Mouse (Mus musculus) lung, embryonic 14.5 days (tissue): ENCODE measurements at regions not wholly inside any gene's neighbourhood (a gene's known extent, or its start where the extent isn't known, plus 50 kb on each side); places are given as distances from the start of the nearest gene placed in this dataset.

Source experiments
- ATAC-seq: fragments of 200-750 bp; cut with Nextera tagmentation; 2 replicates; pipeline ENCODE4 v1.8.0; 2017; ENCODE audit warnings: mild to moderate bottlenecking, moderate TSS enrichment, moderate library complexity; ENCODE audit not compliant: insufficient read depth
- DNase-seq: peaks from one replicate; pipeline ENCODE4 v3.0.0-alpha.2; 2015
- H3K27ac ChIP-seq: fragments of 300-500 bp; sonication (generic); 2 replicates; pipeline ENCODE4 v1.5.1; 2014; ENCODE audit warnings: low read depth, mild to moderate bottlenecking, moderate library complexity
- H3K27me3 ChIP-seq: fragments of 300-500 bp; sonication (generic); 2 replicates; pipeline ENCODE4 v1.6.1; 2014; ENCODE audit warnings: low read length, control low read depth; ENCODE audit not compliant: insufficient read depth
- H3K36me3 ChIP-seq: fragments of 300-500 bp; sonication (generic); 2 replicates; pipeline ENCODE4 v1.6.1; 2014; ENCODE audit warnings: control low read depth; ENCODE audit not compliant: insufficient read depth
- H3K4me1 ChIP-seq: fragments of 300-500 bp; sonication (generic); 2 replicates; pipeline ENCODE4 v1.6.1; 2014; ENCODE audit warnings: antibody characterized with exemption, control low read depth; ENCODE audit not compliant: insufficient read depth
- H3K4me2 ChIP-seq: fragments of 300-500 bp; sonication (generic); 2 replicates; pipeline ENCODE4 v1.6.1; 2014; ENCODE audit warnings: mild to moderate bottlenecking
- H3K4me3 ChIP-seq: fragments of 300-500 bp; sonication (generic); 2 replicates; pipeline ENCODE4 v1.5.1; 2014; ENCODE audit warnings: low read depth, low read length
- H3K9ac ChIP-seq: fragments of 300-500 bp; sonication (generic); 2 replicates; pipeline ENCODE4 v1.6.1; 2014
- H3K9me3 ChIP-seq: fragments of 300-500 bp; sonication (generic); 2 replicates; pipeline ENCODE4 v1.6.1; 2016; ENCODE audit warnings: low read depth, low read length, control low read depth
- CTCF ChIP-seq: IDR thresholded peaks from 2 replicates; pipeline ENCODE4 v1.5.1; 2016; ENCODE audit warnings: antibody characterized with exemption, low read depth
- WGBS: fragments of 180-500 bp; shearing (Covaris S2); extraction: QIAGEN DNeasy Blood & Tissue Kit; methylation state at CpG from one replicate; pipeline ENCODE4 v1.1.7; 2014; 5-methylcytosine and 5-hydroxymethylcytosine counted together

DNA sequence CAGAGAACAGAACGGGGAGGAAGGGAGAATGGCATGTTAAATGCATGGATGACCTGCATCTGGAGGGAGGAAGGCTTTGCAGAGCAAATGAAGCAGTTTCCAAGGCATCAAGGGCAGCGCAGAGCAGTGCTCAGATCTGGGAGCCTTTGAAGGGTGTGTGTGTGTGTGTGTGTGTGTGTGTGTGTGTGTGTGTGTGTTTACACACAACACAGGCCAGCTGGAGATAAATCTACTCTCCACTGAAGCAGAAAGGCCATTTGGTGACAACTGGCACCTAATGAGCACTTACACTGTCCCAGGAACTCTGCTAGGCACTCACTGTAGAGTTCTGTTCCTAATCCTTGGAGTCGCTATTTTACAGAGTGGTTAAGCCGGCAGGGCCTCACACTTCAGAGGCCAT lies 84.3 kb upstream of the 1700016C15Rik start:
- H3K27ac ChIP-seq, result no peak overlapping the region
- no peaks in the 10 kb centered on the region for H3K4me1 ChIP-seq
- DNase-seq (no peak), ATAC-seq (no peak)
- H3K4me3 ChIP-seq, result no peak overlapping the region
- no peaks in the 10 kb centered on the region for H3K27me3 ChIP-seq
- H3K9me3 ChIP-seq, result no peaks in the 10 kb centered on the region
- TF ChIP-seq CTCF, result no peak
- H3K9ac ChIP-seq, result no peak overlapping the region
- no peak overlapping the region for H3K4me2 ChIP-seq
- 55% methylated on average over 4 of the region's 4 CpGs for WGBS
- no peaks in the 10 kb centered on the region for H3K36me3 ChIP-seq

DNA sequence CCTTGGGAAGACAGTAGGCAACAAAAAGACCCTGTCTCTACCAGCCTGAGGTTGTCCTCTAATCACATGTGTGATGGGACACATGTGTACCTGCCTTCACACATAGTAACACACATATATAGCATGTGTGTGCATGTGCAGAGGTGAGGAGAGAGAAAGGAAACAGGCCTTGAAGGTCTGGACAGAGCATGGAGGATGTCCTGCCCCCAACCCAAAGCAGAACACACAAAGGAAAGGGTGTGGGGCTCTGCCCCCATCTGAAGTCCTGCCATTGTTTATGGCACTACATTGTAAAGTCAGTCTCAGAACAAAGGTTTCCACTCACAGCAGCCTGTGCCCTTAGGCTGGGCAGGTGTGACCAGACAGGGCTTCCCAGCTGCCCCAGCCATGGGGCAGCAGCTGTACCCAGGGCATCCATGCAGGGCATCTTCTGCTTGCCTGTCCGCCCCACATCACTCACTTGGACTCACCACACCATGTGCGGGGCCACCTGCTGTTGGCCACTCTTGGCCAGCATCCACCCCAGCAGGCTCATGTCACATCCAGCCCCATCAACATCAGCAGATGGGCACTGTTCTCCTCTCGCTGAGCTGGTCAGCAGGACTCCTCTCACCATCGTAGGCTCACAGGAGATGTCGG lies 83.6 kb upstream of the 1700016C15Rik start:
- Histone ChIP-seq H3K27me3 (no peaks in the 10 kb centered on the region), H3K4me2 (no peak overlapping the region), H3K4me3 (no peak overlapping the region), H3K27ac (no peak overlapping the region), H3K4me1 (no peaks in the 10 kb centered on the region), H3K36me3 (no peaks in the 10 kb centered on the region), H3K9me3 (no peaks in the 10 kb centered on the region), H3K9ac (no peak overlapping the region)
- WGBS, result 63% methylated on average over 5 of the region's 5 CpGs
- no peak for DNase-seq
- no peak for TF ChIP-seq CTCF
- peak; percentile 26; the same call in 1 of the 2 replicates for ATAC-seq

DNA sequence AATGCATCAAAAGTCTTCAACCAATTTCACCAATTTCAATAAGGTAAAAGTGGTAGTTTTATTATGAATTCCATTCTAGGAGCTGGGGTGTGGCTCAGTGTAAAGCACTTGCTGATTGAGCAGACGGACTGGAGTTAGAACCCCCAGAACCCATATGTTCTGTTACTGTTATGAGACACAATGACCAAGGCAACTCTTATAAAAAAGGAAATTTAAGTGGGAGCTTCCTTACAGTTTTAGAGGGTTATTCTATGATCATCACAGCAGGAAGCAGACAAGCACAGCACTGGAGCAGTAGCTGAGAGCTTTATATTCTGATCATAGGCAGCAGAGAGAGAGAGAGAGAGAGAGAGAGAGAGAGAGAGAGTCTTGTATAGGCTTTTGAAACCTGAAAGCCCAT lies 81.7 kb upstream of the 1700016C15Rik start:
- no peak overlapping the region for H3K27ac ChIP-seq
- ATAC-seq (no peak), DNase-seq (no peak)
- no peak for TF ChIP-seq CTCF
- no peak overlapping the region for H3K9ac ChIP-seq
- H3K4me2 ChIP-seq, result no peak overlapping the region
- H3K27me3 ChIP-seq, result no peaks in the 10 kb centered on the region
- H3K4me1 ChIP-seq, result no peaks in the 10 kb centered on the region
- H3K4me3 ChIP-seq, result no peak overlapping the region
- no peaks in the 10 kb centered on the region for H3K9me3 ChIP-seq
- 94% methylated on average over 1 of the region's 1 CpGs for WGBS
- no peaks in the 10 kb centered on the region for H3K36me3 ChIP-seq

GRCm38 (mm10) chr1:177648974-177649373 lies 80.6 kb upstream of the 1700016C15Rik start:
- ATAC-seq (no peak), DNase-seq (no peak)
- no peak for TF ChIP-seq CTCF
- Histone ChIP-seq H3K36me3 (no peaks in the 10 kb centered on the region), H3K4me1 (no peaks in the 10 kb centered on the region), H3K4me3 (no peak overlapping the region), H3K9me3 (no peaks in the 10 kb centered on the region), H3K4me2 (no peak overlapping the region), H3K27me3 (no peaks in the 10 kb centered on the region), H3K9ac (no peak overlapping the region), H3K27ac (no peak overlapping the region)
- WGBS, result 63% methylated on average over 4 of the region's 4 CpGs

- Histone ChIP-seq H3K4me1 (no peaks in the 10 kb centered on the region), H3K36me3 (no peaks in the 10 kb centered on the region), H3K4me3 (no peak overlapping the region), H3K9me3 (no peaks in the 10 kb centered on the region), H3K27ac (no peak overlapping the region), H3K9ac (no peak overlapping the region), H3K27me3 (no peaks in the 10 kb centered on the region), H3K4me2 (no peak overlapping the region)
- ATAC-seq, result no peak
- 55% methylated on average over 5 of the region's 5 CpGs for WGBS
- DNase-seq, result no peak
- TF ChIP-seq CTCF, result no peak
Measured at GRCm38 (mm10) chr1:177651219-177651618, 78.4 kb upstream of the 1700016C15Rik start.

GRCm38 (mm10) chr1:177663163-177663562 lies 66.5 kb upstream of the 1700016C15Rik start:
- Histone ChIP-seq H3K4me1 (no peaks in the 10 kb centered on the region), H3K36me3 (no peaks in the 10 kb centered on the region), H3K4me3 (no peak overlapping the region), H3K9me3 (no peaks in the 10 kb centered on the region), H3K9ac (no peak overlapping the region), H3K27me3 (no peaks in the 10 kb centered on the region), H3K4me2 (no peak overlapping the region), H3K27ac (no peak overlapping the region)
- DNase-seq, result no peak
- ATAC-seq, result no peak
- no peak for TF ChIP-seq CTCF
- 71% methylated on average over 7 of the region's 7 CpGs for WGBS

DNA sequence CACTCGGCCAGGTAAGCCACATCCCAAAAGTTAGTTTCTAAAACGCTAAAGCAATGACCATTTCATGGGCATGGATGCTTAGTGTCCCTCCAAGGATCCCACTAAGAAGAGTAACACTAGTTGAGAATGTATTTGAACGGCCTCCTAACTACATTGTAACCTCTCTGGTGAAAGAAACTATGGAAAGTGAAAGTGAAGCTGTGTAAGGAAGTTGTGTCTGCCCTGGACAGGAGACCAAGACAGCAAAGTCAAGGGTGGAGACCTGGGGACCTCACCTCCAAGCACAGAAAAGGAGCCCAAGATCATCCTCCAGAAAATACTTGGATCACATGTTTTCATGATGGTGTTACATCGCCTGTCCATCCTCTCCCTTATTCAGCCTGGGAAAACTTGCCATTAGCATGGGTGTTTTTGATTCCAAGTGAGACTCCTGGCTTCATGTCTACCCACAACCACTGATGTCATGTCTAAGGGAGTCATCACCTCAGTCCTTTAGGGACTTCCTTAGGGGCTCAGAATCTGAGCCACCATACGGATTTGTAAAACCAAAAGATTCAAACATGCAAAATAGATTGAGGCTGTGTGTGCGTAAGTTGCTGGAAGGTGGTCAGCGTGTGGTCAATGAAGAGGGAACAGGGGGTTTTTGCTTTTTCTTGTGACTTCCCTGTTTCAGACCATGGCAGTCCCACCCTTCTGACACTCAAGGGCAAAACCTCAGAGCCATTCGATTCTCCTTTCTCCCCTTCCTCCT lies 62.4 kb upstream of the 1700016C15Rik start:
- no peak overlapping the region for H3K4me2 ChIP-seq
- no peak overlapping the region for H3K4me3 ChIP-seq
- ATAC-seq (no peak), DNase-seq (no peak)
- H3K9me3 ChIP-seq, result no peaks in the 10 kb centered on the region
- H3K27me3 ChIP-seq, result no peaks in the 10 kb centered on the region
- H3K4me1 ChIP-seq, result no peaks in the 10 kb centered on the region
- no peak overlapping the region for H3K9ac ChIP-seq
- TF ChIP-seq CTCF, result no peak
- no peaks in the 10 kb centered on the region for H3K36me3 ChIP-seq
- H3K27ac ChIP-seq, result no peak overlapping the region
- WGBS, result 78% methylated on average over 8 of the region's 8 CpGs
